Mouse (Mus musculus): ENCODE measurements around the gene Olfr555. TPM values are rescaled to one million over a fixed set of nuclear protein-coding genes. Genes with fewer than 3 reads are reported as not detected.
A peak's percentile ranks its signal among the peaks of the same experiment; 100 is the strongest.
"Not testable (repeated sequence)": the region's sequence is repeated elsewhere in the genome, so short reads cannot be mapped to it uniquely, and the experiment has no call there.

The Olfr555 gene
- not detected in 2 replicates for polyA plus RNA-seq (2014; fragmentation: Nextera tagmentation; extraction: Ambion mirVana)

- ATAC-seq (ENCODE audit: insufficient read depth) (no peak), DNase-seq (no peak)
- Histone ChIP-seq H3K27ac (ENCODE audit: low read depth) (no peak within 1 kb of the TSS), H3K36me3 (ENCODE audit: insufficient read depth) (no peaks in the 10 kb centered on the region), H3K4me2 (no peak within 1 kb of the TSS), H3K9me3 (ENCODE audit: low read depth, low read length) (no peaks in the 10 kb centered on the region), H3K9ac (no peak within 1 kb of the TSS), H3K4me1 (ENCODE audit: insufficient read depth) (no peaks in the 10 kb centered on the region), H3K4me3 (ENCODE audit: low read depth, low read length) (no peak within 1 kb of the TSS), H3K27me3 (ENCODE audit: insufficient read depth, low read length) (no peaks in the 10 kb centered on the region)
- WGBS, result 58% methylated on average over 1 of the region's 1 CpGs
- no peak for TF ChIP-seq CTCF (IDR thresholded peaks at IDR 0.05; ENCODE audit: low read depth)
Observed at GRCm38 (mm10) chr7:102658523-102658922, at the start of gene Olfr555. Gene Olfr555, plus strand, starts transcription at chr7:102658823.

GRCm38 (mm10) chr7:102618118-102618517, 40.5 kb upstream of the Olfr555 start, which contains the start of gene Olfr553:
Gene Olfr553, minus strand, starts transcription at chr7:102618218.
- Histone ChIP-seq H3K9me3 (ENCODE audit: low read depth, low read length) (no peaks in the 10 kb centered on the region), H3K4me1 (ENCODE audit: insufficient read depth) (no peaks in the 10 kb centered on the region), H3K27me3 (ENCODE audit: insufficient read depth, low read length) (no peaks in the 10 kb centered on the region), H3K4me2 (no peak within 1 kb of the TSS), H3K9ac (no peak within 1 kb of the TSS), H3K36me3 (ENCODE audit: insufficient read depth) (no peaks in the 10 kb centered on the region), H3K27ac (ENCODE audit: low read depth) (no peak within 1 kb of the TSS), H3K4me3 (ENCODE audit: low read depth, low read length) (no peak within 1 kb of the TSS)
- no peak for TF ChIP-seq CTCF (IDR thresholded peaks at IDR 0.05; ENCODE audit: low read depth)
- ATAC-seq (ENCODE audit: insufficient read depth) (no peak), DNase-seq (no peak)

- Histone ChIP-seq H3K4me3 (ENCODE audit: low read depth, low read length) (no peak overlapping the region), H3K27me3 (ENCODE audit: insufficient read depth, low read length) (no peaks in the 10 kb centered on the region), H3K4me2 (no peak overlapping the region), H3K36me3 (ENCODE audit: insufficient read depth) (no peaks in the 10 kb centered on the region), H3K4me1 (ENCODE audit: insufficient read depth) (no peaks in the 10 kb centered on the region), H3K9me3 (ENCODE audit: low read depth, low read length) (no peaks in the 10 kb centered on the region), H3K27ac (ENCODE audit: low read depth) (no peak overlapping the region), H3K9ac (no peak overlapping the region)
- DNase-seq, result peak; percentile 73
- peak; percentile 66; the same call in 1 of the 2 replicates for ATAC-seq (ENCODE audit: insufficient read depth)
- no peak for TF ChIP-seq CTCF (IDR thresholded peaks at IDR 0.05; ENCODE audit: low read depth)
- 30% methylated on average over 5 of the region's 5 CpGs for WGBS
Observed at GRCm38 (mm10) chr7:102619608-102620007, 39.0 kb upstream of the Olfr555 start.

DNA sequence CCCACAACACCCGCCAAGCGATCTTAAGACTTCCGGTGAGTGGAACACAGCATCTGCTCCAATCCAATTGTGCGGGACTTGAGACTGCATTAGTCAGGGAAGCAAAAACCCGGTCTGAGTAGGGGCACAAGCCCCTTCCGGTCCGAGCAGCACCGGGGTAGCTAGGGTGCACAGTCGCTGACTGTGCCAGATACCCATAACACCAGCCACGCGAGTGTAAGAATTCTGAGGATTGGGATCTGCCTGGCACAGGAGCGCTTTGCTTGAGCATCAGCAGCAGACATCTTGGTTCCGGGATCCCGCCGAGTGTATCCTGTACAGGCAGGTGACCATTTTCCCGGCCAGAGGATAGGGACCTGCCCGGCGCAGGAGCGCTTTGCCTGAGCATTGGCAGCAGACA, 38.3 kb upstream of the Olfr555 start:
- not testable (repeated sequence) for H3K9ac ChIP-seq; H3K4me1 ChIP-seq (ENCODE audit: insufficient read depth); H3K9me3 ChIP-seq (ENCODE audit: low read depth, low read length); H3K4me3 ChIP-seq (ENCODE audit: low read depth, low read length); H3K27ac ChIP-seq (ENCODE audit: low read depth); H3K27me3 ChIP-seq (ENCODE audit: insufficient read depth, low read length); DNase-seq; H3K36me3 ChIP-seq (ENCODE audit: insufficient read depth); H3K4me2 ChIP-seq; ATAC-seq (ENCODE audit: insufficient read depth)
- 75% methylated on average over 16 of the region's 19 CpGs for WGBS

DNA sequence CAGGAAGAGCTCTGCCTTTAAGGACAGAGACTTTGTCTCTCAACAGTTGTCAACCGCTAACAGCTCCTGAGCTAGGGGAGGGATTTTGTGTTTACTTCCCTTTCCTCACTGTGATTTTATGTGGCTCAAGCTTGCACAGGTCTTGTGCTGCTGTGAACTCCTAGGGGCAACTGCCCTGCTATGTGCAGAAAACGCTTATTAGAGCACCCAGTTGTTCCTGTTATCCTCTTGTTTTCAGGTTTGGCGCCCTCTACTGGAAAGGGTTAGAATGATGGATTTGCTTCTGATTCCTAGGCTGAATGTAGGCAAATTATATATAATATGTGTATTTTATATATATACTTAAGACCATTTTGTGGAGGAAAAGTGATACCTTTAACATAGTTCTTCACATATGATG, 22.0 kb upstream of the Olfr555 start:
- Histone ChIP-seq H3K36me3 (ENCODE audit: insufficient read depth) (no peaks in the 10 kb centered on the region), H3K27ac (ENCODE audit: low read depth) (no peak overlapping the region), H3K4me2 (no peak overlapping the region), H3K4me1 (ENCODE audit: insufficient read depth) (no peaks in the 10 kb centered on the region), H3K9ac (no peak overlapping the region), H3K27me3 (ENCODE audit: insufficient read depth, low read length) (no peaks in the 10 kb centered on the region), H3K9me3 (ENCODE audit: low read depth, low read length) (no peaks in the 10 kb centered on the region), H3K4me3 (ENCODE audit: low read depth, low read length) (no peak overlapping the region)
- peak; percentile 61 for TF ChIP-seq CTCF (IDR thresholded peaks at IDR 0.05; ENCODE audit: low read depth)
- DNase-seq (peak; percentile 67), ATAC-seq (ENCODE audit: insufficient read depth) (no peak)
- 27% methylated on average over 3 of the region's 3 CpGs for WGBS

DNA sequence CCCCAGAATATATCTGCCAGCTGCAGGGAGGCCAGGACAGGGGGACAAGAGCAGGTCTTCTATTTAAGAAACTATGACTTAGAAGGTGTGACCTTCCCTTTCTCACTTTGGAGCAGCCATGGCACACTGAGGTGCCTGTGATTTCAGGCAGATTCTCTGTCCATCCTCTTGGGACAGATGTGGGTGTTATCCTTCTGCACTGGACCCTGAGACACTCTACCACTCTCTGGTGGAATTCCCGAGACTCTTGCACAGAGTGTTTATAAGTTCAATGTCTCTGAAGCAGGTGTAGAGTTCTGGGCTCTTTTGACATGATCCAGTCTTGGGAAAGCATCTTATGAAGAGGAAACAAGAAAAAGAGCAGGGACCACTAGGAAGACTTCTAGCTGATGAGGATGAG, 20.5 kb upstream of the Olfr555 start, which contains the start of gene Olfr554:
Olfr554 (plus strand) TSS at position 301 of the 400 bp plus-strand sequence.
- Histone ChIP-seq H3K27ac (ENCODE audit: low read depth) (no peak within 1 kb of the TSS), H3K4me2 (no peak within 1 kb of the TSS), H3K4me1 (ENCODE audit: insufficient read depth) (no peaks in the 10 kb centered on the region), H3K9me3 (ENCODE audit: low read depth, low read length) (no peaks in the 10 kb centered on the region), H3K9ac (no peak within 1 kb of the TSS), H3K4me3 (ENCODE audit: low read depth, low read length) (no peak within 1 kb of the TSS), H3K36me3 (ENCODE audit: insufficient read depth) (no peaks in the 10 kb centered on the region), H3K27me3 (ENCODE audit: insufficient read depth, low read length) (no peaks in the 10 kb centered on the region)
- 50% methylated on average over 1 of the region's 1 CpGs for whole genome bisulfite sequencing
- TF ChIP-seq CTCF (IDR thresholded peaks at IDR 0.05; ENCODE audit: low read depth), result no peak
- ATAC-seq (ENCODE audit: insufficient read depth), result no peak
- no peak for DNase-seq

- H3K27ac ChIP-seq (ENCODE audit: low read depth); H3K4me2 ChIP-seq; H3K9ac ChIP-seq; H3K36me3 ChIP-seq (ENCODE audit: insufficient read depth); DNase-seq; H3K27me3 ChIP-seq (ENCODE audit: insufficient read depth, low read length); ATAC-seq (ENCODE audit: insufficient read depth); H3K4me1 ChIP-seq (ENCODE audit: insufficient read depth); H3K4me3 ChIP-seq (ENCODE audit: low read depth, low read length); H3K9me3 ChIP-seq (ENCODE audit: low read depth, low read length): not testable (repeated sequence)
- WGBS, result 58% methylated on average over 3 of the region's 4 CpGs
Observed at GRCm38 (mm10) chr7:102644945-102645344, 13.7 kb upstream of the Olfr555 start.

- DNase-seq (no peak), ATAC-seq (ENCODE audit: insufficient read depth) (no peak)
- no peaks in the 10 kb centered on the region for H3K4me1 ChIP-seq (ENCODE audit: insufficient read depth)
- H3K4me2 ChIP-seq, result no peak within 1 kb of the TSS
- H3K4me3 ChIP-seq (ENCODE audit: low read depth, low read length), result no peak within 1 kb of the TSS
- no peaks in the 10 kb centered on the region for H3K27me3 ChIP-seq (ENCODE audit: insufficient read depth, low read length)
- H3K36me3 ChIP-seq (ENCODE audit: insufficient read depth), result no peaks in the 10 kb centered on the region
- H3K9me3 ChIP-seq (ENCODE audit: low read depth, low read length), result no peaks in the 10 kb centered on the region
- no peak for TF ChIP-seq CTCF (IDR thresholded peaks at IDR 0.05; ENCODE audit: low read depth)
- 60% methylated on average over 3 of the region's 3 CpGs for WGBS
- H3K9ac ChIP-seq, result no peak within 1 kb of the TSS
- H3K27ac ChIP-seq (ENCODE audit: low read depth), result no peak within 1 kb of the TSS
Observed at GRCm38 (mm10) chr7:102664599-102664998, 6.0 kb downstream of the Olfr555 start, which contains the start of gene Olfr556. Gene Olfr556, plus strand, starts transcription at chr7:102664899.
